Mouse (Mus musculus) layer of hippocampus, postnatal 25 days (tissue): Measurements from ENCODE around the gene Sec31a. TPM values are rescaled to one million over a fixed set of nuclear protein-coding genes. Genes with fewer than 3 reads are reported as not detected.
A peak's percentile ranks its signal among the peaks of the same experiment; 100 is the strongest.
"Not testable (repeated sequence)": the region's sequence is repeated elsewhere in the genome, so short reads cannot be mapped to it uniquely, and the experiment has no call there.

ENCODE experiments used
- DNase-seq, 2 experiments: peaks; one replicate each; pipeline ENCODE4 v3.0.0; 2022; ENCODE audit warnings: mixed read lengths in 2 of 2, low spot score in 1 of 2; ENCODE audit errors: extremely low spot score in 1 of 2
- total RNA-seq, 2 experiments: library from RNA; stranded (reverse); gene quantifications; 2 replicates each; pipeline ENCODE4 v1.2.3; 2021

Gene Sec31a
- 100 to 1,000 TPM; 104 to 116 TPM for total RNA-seq

- peak; percentile 87 to 91 for DNase-seq
Observed at GRCm38 (mm10) chr5:100415761-100416590, at the start of gene Sec31a. Gene Sec31a, minus strand, starts transcription at chr5:100416234.

DNA sequence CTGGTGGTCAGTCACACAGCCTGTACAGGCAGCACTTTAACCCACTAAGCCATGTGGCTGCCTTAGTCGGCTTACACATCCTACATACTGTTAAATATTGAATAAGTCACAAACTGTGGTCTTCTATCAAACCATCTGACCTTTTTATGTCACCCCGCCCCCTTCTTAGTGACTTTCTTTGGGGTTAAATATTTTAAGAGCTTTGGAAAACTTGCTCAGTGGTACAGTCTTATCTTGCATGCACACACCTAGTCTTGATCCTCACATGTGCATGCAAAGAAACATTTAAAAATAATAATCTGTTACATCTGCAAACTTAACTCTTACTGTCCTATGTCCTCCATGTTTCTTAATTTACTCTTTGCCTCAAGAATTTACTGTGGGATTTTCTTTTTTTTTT lies 46.3 kb upstream of the Sec31a start:
- DNase-seq: no peak

DNA sequence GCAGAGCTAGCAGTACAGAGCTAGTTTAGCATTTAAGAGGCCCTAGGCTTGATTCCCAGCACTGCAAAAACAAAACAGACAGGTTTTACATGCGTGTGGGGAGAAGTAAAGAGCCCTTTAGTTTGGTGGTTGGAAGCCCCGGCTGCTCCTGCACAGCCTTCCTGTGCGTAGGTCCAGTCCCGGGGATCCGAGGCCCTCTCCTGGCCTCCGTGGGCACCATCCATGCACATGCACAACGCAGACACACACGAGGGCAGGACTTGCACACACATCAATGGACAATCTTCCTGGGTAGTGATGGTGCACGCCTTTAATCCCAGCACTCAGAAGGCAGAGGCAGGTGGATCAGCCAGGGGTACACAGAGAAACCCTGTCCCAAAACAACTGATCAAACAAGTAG lies 45.5 kb upstream of the Sec31a start:
- DNase-seq: no peak

GRCm38 (mm10) chr5:100459468-100459867 lies 43.4 kb upstream of the Sec31a start:
- no peak for DNase-seq

DNA sequence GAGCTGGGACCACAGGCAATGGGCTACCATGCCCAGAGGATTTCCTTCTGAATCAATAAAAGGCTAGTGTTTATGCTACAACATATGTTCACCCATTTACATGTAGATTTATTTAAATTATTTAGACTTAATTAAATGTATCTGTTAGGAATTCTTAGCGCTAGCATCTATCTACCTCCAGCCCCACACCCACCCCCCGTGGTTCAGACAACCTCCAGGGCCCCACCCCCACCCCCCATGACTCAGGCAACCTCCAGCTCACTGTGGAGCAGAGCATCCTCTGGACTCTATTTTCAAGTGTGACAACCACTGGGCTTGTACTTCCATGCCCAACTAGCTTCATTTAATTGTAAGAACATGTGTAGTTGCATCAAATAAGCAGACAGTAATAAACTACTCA lies 35.8 kb upstream of the Sec31a start:
- DNase-seq: no peak

DNA sequence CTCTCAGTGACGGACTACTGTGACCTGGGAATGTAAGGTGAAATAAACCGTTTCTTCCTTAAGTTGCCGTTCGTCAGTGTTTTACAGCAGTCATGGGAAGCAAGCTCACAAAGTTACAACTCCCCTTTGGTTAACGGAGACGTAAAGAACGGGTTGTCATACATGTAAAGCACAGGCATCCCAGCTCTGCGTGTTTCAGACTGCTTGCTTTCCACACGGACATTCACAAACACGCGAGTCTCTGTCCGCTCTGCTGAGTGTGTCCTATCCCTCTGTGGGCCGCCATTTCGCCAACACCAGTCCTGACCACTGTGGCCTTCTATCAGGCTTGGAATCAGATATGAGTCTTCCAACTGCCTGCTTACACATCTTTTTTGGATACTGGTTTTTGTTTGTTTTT lies 22.8 kb upstream of the Sec31a start:
- DNase-seq: no peak

GRCm38 (mm10) chr5:100437917-100438316 lies 21.9 kb upstream of the Sec31a start:
- DNase-seq: no peak

GRCm38 (mm10) chr5:100437086-100437485 lies 21.1 kb upstream of the Sec31a start:
- DNase-seq: no peak

DNA sequence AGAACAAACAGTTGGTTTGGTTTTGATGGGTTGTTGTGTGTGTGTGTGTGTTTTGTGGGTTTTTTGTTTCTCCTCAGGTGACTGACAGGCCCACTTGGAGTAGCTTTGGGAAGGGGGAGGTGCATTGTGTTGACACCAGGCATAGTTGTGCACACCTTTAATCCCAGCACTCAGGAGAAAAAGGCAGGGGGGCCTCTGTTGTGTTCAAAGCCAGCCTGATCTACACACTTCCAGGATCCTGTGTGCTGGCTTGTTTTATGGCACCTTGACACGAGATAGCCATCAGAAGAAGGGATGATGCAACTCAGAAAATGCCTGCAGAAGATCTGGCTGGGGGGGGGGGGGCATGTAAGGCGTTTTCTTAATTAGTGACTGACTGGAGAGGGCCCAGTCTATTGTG lies 14.9 kb upstream of the Sec31a start:
- DNase-seq: no peak

GRCm38 (mm10) chr5:100430076-100430390 lies 14.0 kb upstream of the Sec31a start:
- DNase-seq: no peak

DNA sequence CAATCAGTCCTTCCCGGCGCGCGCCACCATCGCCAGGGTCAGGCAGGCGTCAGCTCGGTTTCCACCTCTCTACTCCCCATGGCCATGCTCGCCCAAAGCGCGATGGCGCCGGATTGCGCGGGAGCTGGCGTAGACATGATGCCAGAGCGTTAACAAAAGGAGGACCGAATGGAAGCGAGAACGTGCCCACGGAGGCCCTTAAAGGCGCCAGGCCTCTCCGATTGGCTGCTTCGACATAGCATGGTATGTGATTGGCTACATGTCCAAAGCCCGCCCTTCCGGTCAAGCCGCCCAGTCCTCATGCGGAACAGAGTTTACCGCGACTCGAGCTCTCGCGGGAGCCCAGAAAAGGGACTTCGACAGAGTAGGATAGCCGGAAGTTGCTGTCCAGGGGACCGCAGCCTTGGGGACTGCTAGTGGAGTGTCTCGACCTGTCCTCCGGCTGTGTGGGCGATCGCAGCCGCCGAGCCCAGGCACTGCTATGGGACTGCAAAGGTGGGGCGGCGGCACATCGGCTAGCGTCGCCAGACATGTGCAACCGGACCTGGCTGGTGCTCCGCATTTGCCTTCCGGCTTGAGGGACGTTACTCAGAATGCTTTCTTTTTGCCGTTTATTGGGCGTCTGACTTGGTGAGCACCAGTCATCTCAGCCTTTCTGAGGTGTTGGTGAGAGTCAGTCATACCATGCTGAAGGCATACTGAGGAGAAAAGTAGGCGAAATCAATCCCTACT lies 13.5 kb upstream of the Sec31a start:
- peak; percentile 79 to 81 for DNase-seq

GRCm38 (mm10) chr5:100428734-100429343 lies 12.8 kb upstream of the Sec31a start:
- no peak for DNase-seq

DNA sequence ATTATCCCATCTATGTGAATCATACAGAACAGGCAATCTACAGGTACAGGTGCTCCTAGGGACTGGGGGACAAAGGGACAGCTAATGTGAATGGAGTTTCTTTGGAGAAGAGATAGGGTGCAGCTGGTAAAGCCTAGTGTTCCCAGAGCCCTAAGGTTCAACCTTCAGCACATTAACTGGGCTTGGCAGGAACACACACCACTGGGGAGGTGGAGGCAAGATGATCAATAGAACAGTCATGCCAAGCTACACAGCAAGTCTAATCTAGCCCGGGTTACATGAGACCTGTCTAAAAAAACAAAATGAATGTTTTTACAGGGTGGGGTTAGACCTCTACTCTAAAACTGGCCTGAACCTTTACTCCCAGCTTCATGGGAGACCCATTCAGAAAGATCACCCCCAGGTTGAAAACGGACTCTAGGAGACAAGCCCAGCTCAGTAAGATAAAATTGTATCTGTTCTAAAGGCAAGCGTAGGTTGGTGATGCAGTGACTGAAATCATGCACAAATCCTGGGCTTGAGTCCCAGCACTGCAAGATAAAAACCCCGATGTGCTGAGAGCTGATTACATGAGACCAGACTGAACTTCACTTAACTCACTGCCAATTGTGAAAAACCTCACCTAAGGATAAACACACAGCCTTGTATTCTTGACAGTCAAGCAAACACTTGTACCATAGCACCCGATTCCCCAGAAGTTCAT lies 12.1 kb upstream of the Sec31a start:
- DNase-seq: no peak

DNA sequence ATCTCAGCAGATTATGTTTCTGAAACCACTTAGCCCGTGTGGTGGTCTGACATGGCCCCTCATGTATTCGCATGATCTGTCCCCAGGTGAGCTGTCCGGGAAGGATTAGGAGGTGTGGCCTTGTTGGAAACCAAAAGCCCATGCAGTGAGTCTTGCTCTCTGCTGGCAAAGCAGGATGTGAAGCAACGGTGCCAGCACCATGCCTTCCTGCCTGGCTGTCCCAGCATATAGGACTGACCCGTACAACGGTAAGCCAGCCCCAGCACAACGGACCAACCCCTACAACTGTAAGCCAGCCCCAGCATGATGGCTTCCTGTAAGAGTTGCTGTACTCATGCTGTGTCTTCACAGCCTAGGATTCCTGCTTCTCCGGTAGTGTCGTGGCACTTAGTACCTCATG lies 11.2 kb upstream of the Sec31a start:
- DNase-seq: no peak

GRCm38 (mm10) chr5:100425823-100426222 lies 9.8 kb upstream of the Sec31a start:
- not testable (repeated sequence) for DNase-seq

GRCm38 (mm10) chr5:100424252-100424651 lies 8.2 kb upstream of the Sec31a start:
- no peak for DNase-seq

DNA sequence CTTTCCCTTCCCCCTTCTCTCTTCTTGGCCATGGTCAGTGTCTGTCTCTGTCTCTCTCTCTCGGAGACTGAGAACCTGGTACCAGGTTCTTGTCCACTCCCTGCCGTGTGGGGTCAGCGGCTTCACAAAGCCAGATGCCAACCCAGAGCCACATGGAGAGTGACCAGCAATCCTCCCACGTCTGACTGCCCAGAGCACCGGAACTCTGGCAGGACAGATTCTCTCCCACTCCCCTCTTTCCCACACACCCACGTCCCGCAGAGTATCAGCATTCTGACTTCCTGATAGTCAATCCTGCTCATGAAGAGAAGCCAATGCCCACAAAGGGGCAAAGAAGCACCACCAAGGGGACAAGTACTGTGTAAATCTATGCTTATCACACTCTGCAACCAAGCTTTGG lies 7.6 kb upstream of the Sec31a start:
- DNase-seq: no peak

DNA sequence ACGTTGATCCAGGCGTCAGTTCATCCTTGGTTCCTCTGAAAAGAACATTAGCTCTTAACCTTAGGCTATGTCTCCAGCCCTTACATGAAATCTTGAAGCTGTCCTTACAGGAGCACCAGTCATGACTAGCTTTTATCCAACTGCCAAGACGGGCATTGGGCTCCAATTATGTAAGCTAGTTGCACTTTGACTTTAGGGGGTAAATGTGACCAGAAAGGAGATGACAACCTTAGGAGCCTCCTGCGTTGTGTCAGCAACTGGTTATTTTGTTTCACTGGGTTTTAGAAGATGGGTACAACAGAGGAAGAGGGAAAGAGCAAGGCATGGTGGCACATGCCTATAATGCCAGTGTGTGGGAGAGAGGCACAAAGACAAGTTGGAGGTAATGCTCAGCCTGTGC lies 2.8 kb upstream of the Sec31a start:
- no peak for DNase-seq

GRCm38 (mm10) chr5:100418077-100418476 lies 2.0 kb upstream of the Sec31a start:
- no peak for DNase-seq

- DNase-seq: no peak
Observed at GRCm38 (mm10) chr5:100414474-100415196, 1.4 kb downstream of the Sec31a start.
